Mouse (Mus musculus): ENCODE measurements around the gene Gm29735. TPM values are rescaled to one million over a fixed set of nuclear protein-coding genes. Genes with fewer than 3 reads are reported as not detected.
"Not testable (repeated sequence)": the region's sequence is repeated elsewhere in the genome, so short reads cannot be mapped to it uniquely, and the experiment has no call there.

Gene Gm29735
- not detected for polyA plus RNA-seq (2012; fragmentation: generic; extraction: Trizol)
- long read RNA-seq, experiment 1 = 0 reads
- long read RNA-seq, experiment 2 = 0 reads

- not testable (repeated sequence) for H3K36me3 ChIP-seq (ENCODE audit: control insufficient read depth, insufficient read depth); H3K79me2 ChIP-seq (ENCODE audit: control insufficient read depth, insufficient read depth); H3K79me3 ChIP-seq (ENCODE audit: low read depth); H3ac ChIP-seq (ENCODE audit: control insufficient read depth, insufficient read length, low read depth); H3K4me3 ChIP-seq (ENCODE audit: insufficient read depth, poor library complexity, severe bottlenecking)
- peaks cover 22% of the 10 kb centered on the region for H3K27me3 ChIP-seq (ENCODE audit: control insufficient read depth, insufficient read depth, insufficient read length)
These were observed at the start of gene Gm29735 for GRCm38 (mm10) chr7:142157013-142157412. Gene Gm29735, minus strand, starts transcription at chr7:142157113.

- no peak for TF ChIP-seq USF1 (IDR thresholded peaks at IDR 0.05; ENCODE audit: low read depth)
- TF ChIP-seq CTCF (IDR thresholded peaks at IDR 0.05; ENCODE audit: control insufficient read depth, insufficient read depth, insufficient read length) = no peak
- no peak for TF ChIP-seq FOSL1 (IDR thresholded peaks at IDR 0.05; ENCODE audit: insufficient read depth, low read length, poor library complexity, severe bottlenecking)
- no peak for TF ChIP-seq MAX (IDR thresholded peaks at IDR 0.05)
- TF ChIP-seq CEBPB (IDR thresholded peaks at IDR 0.05; ENCODE audit: low read depth) = no peak
- TF ChIP-seq MYOG (IDR thresholded peaks at IDR 0.05; ENCODE audit: control insufficient read depth, extremely low read depth, insufficient read length) = no peak
- TF ChIP-seq MYOD1 (IDR thresholded peaks at IDR 0.05; ENCODE audit: control insufficient read depth, insufficient read length, low read depth) = no peak
- H3K79me2 ChIP-seq (ENCODE audit: control insufficient read depth, insufficient read depth) = no peaks in the 10 kb centered on the region
These were observed 48.6 kb upstream of the Gm29735 start for GRCm38 (mm10) chr7:142205488-142205887.

GRCm38 (mm10) chr7:142201064-142201463, 44.2 kb upstream of the Gm29735 start, which contains the start of gene Krtap5-3:
Gene Krtap5-3, plus strand, starts transcription at chr7:142201364.
- Histone ChIP-seq H3K79me2 (ENCODE audit: control insufficient read depth, insufficient read depth) (no peaks in the 10 kb centered on the region), H3K4me3 (ENCODE audit: insufficient read depth, poor library complexity, severe bottlenecking) (no peak within 1 kb of the TSS), H3K27me3 (ENCODE audit: control insufficient read depth, insufficient read depth, insufficient read length) (no peaks in the 10 kb centered on the region), H3ac (ENCODE audit: control insufficient read depth, insufficient read length, low read depth) (no peak within 1 kb of the TSS), H3K36me3 (ENCODE audit: control insufficient read depth, insufficient read depth) (no peaks in the 10 kb centered on the region), H3K79me3 (ENCODE audit: low read depth) (no peaks in the 10 kb centered on the region)
- TF ChIP-seq CTCF (IDR thresholded peaks at IDR 0.05; ENCODE audit: control insufficient read depth, insufficient read depth, insufficient read length) (no peak), CEBPB (IDR thresholded peaks at IDR 0.05; ENCODE audit: low read depth) (no peak), MYOD1 (IDR thresholded peaks at IDR 0.05; ENCODE audit: control insufficient read depth, insufficient read length, low read depth) (no peak), MAX (IDR thresholded peaks at IDR 0.05) (no peak), USF1 (IDR thresholded peaks at IDR 0.05; ENCODE audit: low read depth) (no peak), MYOG (IDR thresholded peaks at IDR 0.05; ENCODE audit: control insufficient read depth, extremely low read depth, insufficient read length) (no peak), FOSL1 (IDR thresholded peaks at IDR 0.05; ENCODE audit: insufficient read depth, low read length, poor library complexity, severe bottlenecking) (no peak)

More at GRCm38 (mm10) chr7:142205488-142205887, 48.6 kb upstream of the Gm29735 start:
- peaks cover 6% of the 10 kb centered on the region for H3K27me3 ChIP-seq (ENCODE audit: control insufficient read depth, insufficient read depth, insufficient read length)
- no peak overlapping the region for H3ac ChIP-seq (ENCODE audit: control insufficient read depth, insufficient read length, low read depth)
- no peaks in the 10 kb centered on the region for H3K79me3 ChIP-seq (ENCODE audit: low read depth)
- H3K4me3 ChIP-seq (ENCODE audit: insufficient read depth, poor library complexity, severe bottlenecking) = no peak overlapping the region
- no peaks in the 10 kb centered on the region for H3K36me3 ChIP-seq (ENCODE audit: control insufficient read depth, insufficient read depth)

GRCm38 (mm10) chr7:142198748-142199147, 41.8 kb upstream of the Gm29735 start:
- Histone ChIP-seq H3K4me3 (ENCODE audit: insufficient read depth, poor library complexity, severe bottlenecking) (no peak overlapping the region), H3ac (ENCODE audit: control insufficient read depth, insufficient read length, low read depth) (no peak overlapping the region), H3K79me2 (ENCODE audit: control insufficient read depth, insufficient read depth) (no peaks in the 10 kb centered on the region), H3K27me3 (ENCODE audit: control insufficient read depth, insufficient read depth, insufficient read length) (no peaks in the 10 kb centered on the region), H3K36me3 (ENCODE audit: control insufficient read depth, insufficient read depth) (no peaks in the 10 kb centered on the region), H3K79me3 (ENCODE audit: low read depth) (no peaks in the 10 kb centered on the region)
- no peak for TF ChIP-seq CEBPB (IDR thresholded peaks at IDR 0.05; ENCODE audit: low read depth)
- no peak for TF ChIP-seq MYOD1 (IDR thresholded peaks at IDR 0.05; ENCODE audit: control insufficient read depth, insufficient read length, low read depth)
- TF ChIP-seq CTCF (IDR thresholded peaks at IDR 0.05; ENCODE audit: control insufficient read depth, insufficient read depth, insufficient read length) = no peak
- TF ChIP-seq USF1 (IDR thresholded peaks at IDR 0.05; ENCODE audit: low read depth) = no peak
- TF ChIP-seq FOSL1 (IDR thresholded peaks at IDR 0.05; ENCODE audit: insufficient read depth, low read length, poor library complexity, severe bottlenecking) = no peak
- TF ChIP-seq MAX (IDR thresholded peaks at IDR 0.05) = no peak
- no peak for TF ChIP-seq MYOG (IDR thresholded peaks at IDR 0.05; ENCODE audit: control insufficient read depth, extremely low read depth, insufficient read length)

GRCm38 (mm10) chr7:142190289-142190688, 33.4 kb upstream of the Gm29735 start, which contains the start of gene Gm10153:
Gene Gm10153, minus strand, starts transcription at chr7:142190389.
- peaks cover 3% of the 10 kb centered on the region for H3K27me3 ChIP-seq (ENCODE audit: control insufficient read depth, insufficient read depth, insufficient read length)
- H3ac ChIP-seq (ENCODE audit: control insufficient read depth, insufficient read length, low read depth) = no peak within 1 kb of the TSS
- no peaks in the 10 kb centered on the region for H3K36me3 ChIP-seq (ENCODE audit: control insufficient read depth, insufficient read depth)
- no peak within 1 kb of the TSS for H3K4me3 ChIP-seq (ENCODE audit: insufficient read depth, poor library complexity, severe bottlenecking)
- TF ChIP-seq MYOG (IDR thresholded peaks at IDR 0.05; ENCODE audit: control insufficient read depth, extremely low read depth, insufficient read length) (no peak), USF1 (IDR thresholded peaks at IDR 0.05; ENCODE audit: low read depth) (no peak), CTCF (IDR thresholded peaks at IDR 0.05; ENCODE audit: control insufficient read depth, insufficient read depth, insufficient read length) (no peak), CEBPB (IDR thresholded peaks at IDR 0.05; ENCODE audit: low read depth) (no peak), MYOD1 (IDR thresholded peaks at IDR 0.05; ENCODE audit: control insufficient read depth, insufficient read length, low read depth) (no peak), FOSL1 (IDR thresholded peaks at IDR 0.05; ENCODE audit: insufficient read depth, low read length, poor library complexity, severe bottlenecking) (no peak), MAX (IDR thresholded peaks at IDR 0.05) (no peak)
- no peaks in the 10 kb centered on the region for H3K79me2 ChIP-seq (ENCODE audit: control insufficient read depth, insufficient read depth)
- H3K79me3 ChIP-seq (ENCODE audit: low read depth) = no peaks in the 10 kb centered on the region

GRCm38 (mm10) chr7:142188156-142188555, 31.2 kb upstream of the Gm29735 start:
- Histone ChIP-seq H3ac (ENCODE audit: control insufficient read depth, insufficient read length, low read depth) (no peak overlapping the region), H3K36me3 (ENCODE audit: control insufficient read depth, insufficient read depth) (no peaks in the 10 kb centered on the region), H3K4me3 (ENCODE audit: insufficient read depth, poor library complexity, severe bottlenecking) (no peak overlapping the region), H3K79me3 (ENCODE audit: low read depth) (no peaks in the 10 kb centered on the region), H3K27me3 (ENCODE audit: control insufficient read depth, insufficient read depth, insufficient read length) (peaks cover 3% of the 10 kb centered on the region), H3K79me2 (ENCODE audit: control insufficient read depth, insufficient read depth) (no peaks in the 10 kb centered on the region)
- TF ChIP-seq USF1 (IDR thresholded peaks at IDR 0.05; ENCODE audit: low read depth) (no peak), MYOG (IDR thresholded peaks at IDR 0.05; ENCODE audit: control insufficient read depth, extremely low read depth, insufficient read length) (no peak), CTCF (IDR thresholded peaks at IDR 0.05; ENCODE audit: control insufficient read depth, insufficient read depth, insufficient read length) (no peak), MAX (IDR thresholded peaks at IDR 0.05) (no peak), FOSL1 (IDR thresholded peaks at IDR 0.05; ENCODE audit: insufficient read depth, low read length, poor library complexity, severe bottlenecking) (no peak), CEBPB (IDR thresholded peaks at IDR 0.05; ENCODE audit: low read depth) (no peak), MYOD1 (IDR thresholded peaks at IDR 0.05; ENCODE audit: control insufficient read depth, insufficient read length, low read depth) (no peak)
